Mouse (Mus musculus) right cerebral cortex, adult 2 months (tissue): ENCODE measurements around the gene Glb1.
"Not testable (repeated sequence)": the region's sequence is repeated elsewhere in the genome, so short reads cannot be mapped to it uniquely, and the experiment has no call there.

ENCODE experiments used
- DNase-seq, 2 experiments: peaks; one replicate each; pipeline ENCODE4 v3.0.0; 2021 to 2022; ENCODE audit warnings: low spot score in 2 of 2

The Glb1 gene

GRCm38 (mm10) chr9:114400949-114401684 is at the start of gene Glb1, which contains the start of gene Tmppe:
Glb1 (plus strand) TSS chr9:114401076.
Tmppe (plus strand) TSS chr9:114401105.
- peak; percentile 76 to 80 for DNase-seq

DNA sequence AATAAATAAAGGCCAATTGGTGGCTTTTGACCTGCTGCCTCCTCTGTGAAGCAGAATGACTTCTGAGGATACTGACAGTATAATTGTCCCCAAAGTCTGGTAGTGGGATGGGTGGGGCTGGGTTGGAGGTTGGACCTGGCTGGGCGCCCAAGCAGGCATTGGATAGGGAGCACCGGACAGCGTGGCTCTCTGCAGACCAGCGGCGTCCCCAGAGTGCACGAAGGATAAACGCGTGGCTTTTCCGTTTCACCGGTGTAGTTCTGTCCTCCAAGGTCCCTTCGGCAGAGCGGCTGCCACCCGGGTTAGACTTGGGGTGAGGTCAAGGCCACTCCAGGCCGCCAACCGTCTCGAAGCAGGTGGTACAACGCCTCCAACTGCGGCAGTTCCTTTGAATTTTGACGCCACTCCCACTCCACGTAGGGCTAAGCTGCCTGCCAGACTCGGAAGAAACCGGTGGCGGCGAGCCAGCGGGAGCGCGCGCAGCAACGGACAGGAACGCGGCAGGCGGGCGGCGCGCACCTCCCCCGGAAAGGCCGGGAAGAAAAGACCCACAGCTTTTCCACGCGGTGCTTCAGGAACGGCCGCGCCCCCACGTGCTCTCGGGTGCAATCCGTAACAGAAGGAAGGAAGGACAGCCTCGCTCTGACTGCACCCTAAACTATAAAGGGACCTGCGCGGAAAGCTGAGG is 32.9 kb upstream of the Glb1 start:
- DNase-seq: peak; percentile 85 to 88

DNA sequence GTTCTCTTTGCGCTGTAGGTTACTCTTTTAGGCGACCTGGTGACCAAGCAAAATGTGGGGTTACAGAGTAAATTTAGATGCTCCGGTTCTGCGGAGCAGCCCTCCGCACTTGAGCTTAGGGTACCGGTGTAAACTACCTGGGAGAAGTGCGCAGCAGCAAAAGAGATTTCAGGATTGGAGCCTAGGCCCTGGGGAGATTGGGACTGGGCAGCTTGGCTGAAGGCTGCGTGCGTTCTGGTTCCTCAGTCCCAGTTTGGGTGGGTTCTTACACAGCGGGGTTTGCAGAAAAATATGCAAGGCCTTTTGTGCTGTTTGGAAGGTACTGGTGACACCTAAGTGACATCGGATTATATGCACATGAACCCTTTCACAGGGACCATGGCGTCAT is 32.4 kb upstream of the Glb1 start:
- DNase-seq: no peak

DNA sequence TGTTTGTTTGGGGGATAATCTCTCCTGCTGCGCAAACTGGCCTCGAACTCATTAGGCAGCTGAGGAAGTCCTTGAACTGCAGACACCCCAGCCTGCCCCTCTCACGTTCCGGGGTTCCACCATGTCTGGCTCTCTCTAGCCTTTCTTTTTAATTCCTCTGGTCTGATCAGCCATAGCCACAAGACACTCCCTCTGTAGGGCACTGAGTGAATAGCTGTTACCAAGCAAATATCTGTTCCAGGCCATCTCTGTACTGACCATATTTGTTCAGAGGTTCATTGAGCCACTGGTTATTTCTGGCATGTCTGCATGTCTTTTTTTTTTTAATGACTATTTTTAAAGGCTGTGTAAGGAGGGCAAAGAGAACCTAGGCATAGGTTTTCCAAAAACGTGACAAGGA is 31.5 kb upstream of the Glb1 start:
- not testable (repeated sequence) for DNase-seq

DNA sequence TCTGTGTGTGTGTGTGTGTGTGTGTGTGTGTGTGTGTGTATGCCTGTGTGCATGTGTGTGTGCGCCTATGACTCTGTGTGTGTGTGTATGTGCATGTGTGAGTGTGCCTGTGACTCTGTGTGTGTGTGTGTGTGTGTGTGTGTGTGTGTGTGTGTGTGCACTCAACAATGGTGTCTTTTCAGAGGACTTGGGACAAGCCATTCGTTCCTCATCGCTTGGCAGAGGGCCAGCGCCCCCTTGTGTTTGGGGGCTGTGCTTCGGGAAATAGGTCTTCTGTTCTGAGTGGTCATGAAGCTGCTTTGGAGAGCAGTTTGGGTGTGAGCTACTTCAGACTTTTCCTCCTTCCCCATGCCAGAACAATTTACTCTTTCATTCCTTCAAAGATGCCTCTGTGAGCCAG is 29.2 kb upstream of the Glb1 start:
- not testable (repeated sequence) for DNase-seq

GRCm38 (mm10) chr9:114375276-114375962 is 25.5 kb upstream of the Glb1 start:
- DNase-seq: no peak

GRCm38 (mm10) chr9:114377168-114377567 is 23.7 kb upstream of the Glb1 start:
- no peak for DNase-seq

DNA sequence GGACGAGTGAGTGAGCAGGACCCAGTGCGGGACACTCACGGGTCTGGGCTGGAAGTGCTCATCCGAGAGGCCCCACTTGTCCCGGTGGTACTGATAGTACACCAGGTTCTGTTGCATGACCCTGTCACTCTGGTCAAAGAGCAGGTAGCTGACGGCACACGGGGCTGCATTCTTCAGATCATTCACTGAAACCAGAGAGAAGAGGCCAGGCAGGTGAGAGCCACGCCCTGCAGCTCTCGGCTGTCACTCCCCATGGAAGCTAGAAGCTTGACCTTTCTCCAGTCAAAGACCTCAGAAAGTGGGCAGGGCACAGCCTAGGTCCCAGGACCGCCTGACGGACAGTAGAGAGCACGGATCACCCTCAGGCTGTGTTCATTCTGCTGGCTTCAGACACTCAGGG is 21.0 kb upstream of the Glb1 start:
- no peak for DNase-seq

- peak; percentile 29 to 59 for DNase-seq
These were observed 19.8 kb upstream of the Glb1 start for GRCm38 (mm10) chr9:114380881-114381733.

- DNase-seq: no peak
These were observed 17.8 kb upstream of the Glb1 start for GRCm38 (mm10) chr9:114382936-114383710.

- DNase-seq: no peak
These were observed 16.2 kb upstream of the Glb1 start for GRCm38 (mm10) chr9:114384691-114385090.

- no peak for DNase-seq
These were observed 15.7 kb upstream of the Glb1 start for GRCm38 (mm10) chr9:114385160-114385559.

- no peak for DNase-seq
These were observed 13.8 kb upstream of the Glb1 start for GRCm38 (mm10) chr9:114387086-114387485.

DNA sequence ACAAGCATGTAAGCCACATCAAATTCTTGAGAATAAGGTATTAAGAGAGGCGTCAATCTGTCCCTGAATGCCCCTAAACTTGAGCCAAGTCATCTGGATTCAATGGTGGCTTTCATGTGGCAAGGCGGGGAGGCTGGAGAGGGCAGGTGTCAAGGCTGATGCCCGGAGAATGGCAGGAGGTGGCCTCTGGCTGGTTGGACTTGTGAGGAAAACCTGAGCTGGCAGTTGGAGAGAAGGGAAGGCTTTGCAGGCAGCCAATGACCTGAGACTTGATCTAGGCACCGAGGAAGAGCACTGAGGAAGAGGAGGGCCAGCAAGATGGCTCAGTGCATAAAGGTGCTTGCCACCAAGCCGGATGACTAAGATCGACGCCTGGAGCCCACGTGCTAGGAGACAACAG is 12.6 kb upstream of the Glb1 start:
- DNase-seq: no peak

GRCm38 (mm10) chr9:114388701-114389370 is 12.0 kb upstream of the Glb1 start:
- DNase-seq: no peak

DNA sequence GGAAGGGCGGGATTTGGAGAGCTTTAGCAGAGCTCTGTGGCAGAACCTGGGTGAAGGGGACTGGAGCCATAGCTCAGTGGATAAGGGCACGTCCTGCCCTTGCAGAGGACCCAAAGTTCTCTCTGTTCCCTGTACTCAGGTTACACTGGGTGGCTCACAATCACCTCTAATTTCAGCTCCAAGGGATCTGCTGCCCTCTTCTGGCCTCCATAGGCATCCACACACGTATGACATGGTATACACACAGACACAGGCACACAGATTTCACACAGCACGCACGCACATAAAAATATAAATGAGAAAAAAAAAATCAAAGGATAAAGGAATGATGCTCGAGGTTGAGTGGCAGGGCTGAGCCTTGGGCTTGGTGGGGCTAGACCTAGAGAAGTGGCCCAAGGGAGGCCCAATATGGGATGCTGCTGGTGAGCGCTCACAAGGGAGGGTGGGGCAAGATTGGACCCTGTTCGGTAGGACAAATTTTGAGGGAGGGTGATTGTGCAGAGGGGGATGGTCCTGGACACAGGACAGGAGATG is 11.4 kb upstream of the Glb1 start:
- no peak for DNase-seq

DNA sequence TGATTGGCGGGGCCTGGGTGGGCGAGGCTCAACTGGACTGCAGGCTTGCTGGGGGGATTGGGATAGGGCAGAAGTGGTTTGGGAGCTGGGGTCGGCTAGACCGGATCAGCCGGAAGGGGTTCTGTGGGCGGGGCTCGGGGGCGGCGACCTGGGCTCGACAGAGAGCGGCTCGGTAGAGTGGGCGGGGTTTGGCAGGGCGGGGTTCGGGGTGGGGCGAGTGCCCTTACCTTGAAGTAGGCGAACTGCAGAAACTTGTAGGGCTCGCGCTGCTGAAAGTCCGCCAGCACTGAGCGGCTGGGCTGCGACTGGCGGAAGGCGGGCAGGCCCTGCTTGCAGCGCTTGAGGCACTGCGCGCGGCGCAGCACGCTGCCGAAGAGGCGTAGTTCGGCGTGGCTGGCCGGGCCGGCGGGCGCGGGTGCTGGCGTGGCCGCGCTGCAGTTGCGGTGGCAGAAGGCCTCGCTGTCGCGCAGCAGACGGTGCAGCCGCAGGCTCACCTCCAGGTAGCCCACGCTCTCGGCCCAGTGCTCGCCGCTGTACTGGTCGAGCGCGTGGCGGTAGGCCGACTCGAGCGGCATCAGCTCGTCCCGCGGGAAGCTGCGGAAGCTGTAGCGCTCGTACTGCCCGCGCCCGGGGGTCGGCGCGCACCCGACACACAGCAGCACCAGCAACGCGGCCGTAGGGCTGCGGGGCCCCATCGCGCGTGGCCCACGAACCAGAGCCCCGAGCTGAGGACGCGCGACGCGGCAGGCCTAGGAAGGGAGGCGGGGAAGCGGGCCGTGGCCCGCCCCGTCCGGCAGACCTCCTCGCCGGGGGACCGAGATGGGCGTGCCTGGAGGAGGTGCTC is 10.7 kb upstream of the Glb1 start, which contains the start of gene Crtap:
Crtap (minus strand) TSS at position 771 of the 844 bp plus-strand sequence.
- DNase-seq: peak; percentile 24 to 52

GRCm38 (mm10) chr9:114390749-114391075 is 10.2 kb upstream of the Glb1 start:
- no peak for DNase-seq

DNA sequence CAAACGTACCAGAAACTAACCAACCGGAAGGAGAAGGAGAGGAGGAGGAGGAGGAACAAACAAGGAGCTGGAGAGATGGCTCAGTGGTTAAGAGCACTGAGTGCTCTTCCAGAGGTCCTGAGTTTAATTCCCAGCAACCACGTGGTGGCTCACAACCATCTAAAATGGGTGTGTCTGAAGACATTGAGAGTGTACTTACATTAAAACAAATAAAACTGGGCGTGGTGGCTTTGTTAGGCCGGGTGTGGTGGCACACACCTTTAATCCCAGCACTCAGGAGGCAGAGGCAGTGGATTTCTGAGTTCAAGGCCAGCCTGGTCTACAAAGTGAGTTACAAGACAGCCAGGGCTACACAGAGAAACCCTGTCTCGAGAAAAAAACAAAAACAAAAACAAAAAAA is 6.7 kb upstream of the Glb1 start:
- DNase-seq: not testable (repeated sequence)
